Mouse (Mus musculus): ENCODE measurements at regions not wholly inside any gene's neighbourhood (a gene's known extent, or its start where the extent isn't known, plus 50 kb on each side); places are given as distances from the start of the nearest gene placed in this dataset.

GRCm38 (mm10) chr14:61861357-61861958 is 254.2 kb downstream of the Kcnrg start:
- H3K9me3 ChIP-seq (ENCODE audit: control insufficient read depth, insufficient read depth, low read depth, low read length), result no peaks in the 10 kb centered on the region
- peaks cover 0 to 2% of the 10 kb centered on the region in 2 experiments; a peak in 3 of 4 replicates for H3K4me1 ChIP-seq (ENCODE audit: control insufficient read depth in 2 of 2, insufficient read depth in 2 of 2, low read length in 2 of 2, poor library complexity in 1 of 2)
- no peak overlapping the region for H3K9ac ChIP-seq (ENCODE audit: insufficient read depth, low read depth, low read length, poor library complexity, severe bottlenecking)
- H3K36me3 ChIP-seq (ENCODE audit: control insufficient read depth, insufficient read depth, low read length, poor library complexity, severe bottlenecking), result no peaks in the 10 kb centered on the region
- in situ Hi-C loops (cut with MboI; ENCODE audit: low sequenced_read_pairs in 2 of 2, unreplicated experiment in 2 of 2), result no loop called here
- no peak for TF ChIP-seq MAFK (IDR thresholded peaks at IDR 0.05; ENCODE audit: insufficient read depth, low read depth, low read length)
- TF ChIP-seq ZNF384 (IDR thresholded peaks at IDR 0.05; ENCODE audit: low read depth, low read length), result no peak
- no peak for TF ChIP-seq CHD2 (IDR thresholded peaks at IDR 0.05; ENCODE audit: low read depth, low read length)
- no peak for TF ChIP-seq ZC3H11A (IDR thresholded peaks at IDR 0.05; ENCODE audit: borderline replicate concordance, low read depth, low read length)
- no peak overlapping the region for H3K4me3 ChIP-seq (ENCODE audit: insufficient read depth in 1 of 2, low read depth in 1 of 2, low read length in 2 of 2, poor library complexity in 1 of 2, severe bottlenecking in 1 of 2)
- H3K27ac ChIP-seq (ENCODE audit: insufficient read depth, low read depth, low read length, poor library complexity, severe bottlenecking), result no peak overlapping the region
- DNase-seq (ENCODE audit: low read depth, low spot score), result no peak

- in situ Hi-C loops (cut with MboI; ENCODE audit: low sequenced_read_pairs in 2 of 2, unreplicated experiment in 2 of 2), result no loop called here
- Histone ChIP-seq H3K27ac (ENCODE audit: insufficient read depth, low read depth, low read length, poor library complexity, severe bottlenecking) (no peak overlapping the region), H3K9me3 (ENCODE audit: control insufficient read depth, insufficient read depth, low read depth, low read length) (no peaks in the 10 kb centered on the region), H3K9ac (ENCODE audit: insufficient read depth, low read depth, low read length, poor library complexity, severe bottlenecking) (no peak overlapping the region), H3K4me1 (ENCODE audit: control insufficient read depth in 2 of 2, insufficient read depth in 2 of 2, low read length in 2 of 2, poor library complexity in 1 of 2) (peaks cover 2% of the 10 kb centered on the region in 2 experiments; a peak in 3 of 4 replicates), H3K4me3 (ENCODE audit: insufficient read depth in 1 of 2, low read depth in 1 of 2, low read length in 2 of 2, poor library complexity in 1 of 2, severe bottlenecking in 1 of 2) (no peak overlapping the region), H3K36me3 (ENCODE audit: control insufficient read depth, insufficient read depth, low read length, poor library complexity, severe bottlenecking) (no peaks in the 10 kb centered on the region)
- TF ChIP-seq MAFK (IDR thresholded peaks at IDR 0.05; ENCODE audit: insufficient read depth, low read depth, low read length) (no peak), HCFC1 (IDR thresholded peaks at IDR 0.05; ENCODE audit: borderline replicate concordance, insufficient read depth, low read length) (no peak), CHD2 (IDR thresholded peaks at IDR 0.05; ENCODE audit: low read depth, low read length) (no peak), ZNF384 (IDR thresholded peaks at IDR 0.05; ENCODE audit: low read depth, low read length) (no peak), ZC3H11A (IDR thresholded peaks at IDR 0.05; ENCODE audit: borderline replicate concordance, low read depth, low read length) (no peak)
- DNase-seq (ENCODE audit: low read depth, low spot score), result peak; percentile 8
Observed at GRCm38 (mm10) chr14:61862931-61863330, 255.7 kb downstream of the Kcnrg start.

- no peak overlapping the region for H3K4me3 ChIP-seq (ENCODE audit: insufficient read depth in 1 of 2, low read depth in 1 of 2, low read length in 2 of 2, poor library complexity in 1 of 2, severe bottlenecking in 1 of 2)
- H3K27ac ChIP-seq (ENCODE audit: insufficient read depth, low read depth, low read length, poor library complexity, severe bottlenecking), result no peak overlapping the region
- no peak for TF ChIP-seq HCFC1 (IDR thresholded peaks at IDR 0.05; ENCODE audit: borderline replicate concordance, insufficient read depth, low read length)
- TF ChIP-seq ZNF384 (IDR thresholded peaks at IDR 0.05; ENCODE audit: low read depth, low read length), result no peak
- TF ChIP-seq CHD2 (IDR thresholded peaks at IDR 0.05; ENCODE audit: low read depth, low read length), result no peak
- no peak for TF ChIP-seq ZC3H11A (IDR thresholded peaks at IDR 0.05; ENCODE audit: borderline replicate concordance, low read depth, low read length)
- peak; percentile 81 for TF ChIP-seq MAFK (IDR thresholded peaks at IDR 0.05; ENCODE audit: insufficient read depth, low read depth, low read length)
- H3K4me1 ChIP-seq (ENCODE audit: control insufficient read depth in 2 of 2, insufficient read depth in 2 of 2, low read length in 2 of 2, poor library complexity in 1 of 2), result peaks cover 2% of the 10 kb centered on the region in 2 experiments; a peak in 3 of 4 replicates
- in situ Hi-C loops (cut with MboI; ENCODE audit: low sequenced_read_pairs in 2 of 2, unreplicated experiment in 2 of 2), result no loop called here
- DNase-seq (ENCODE audit: low read depth, low spot score), result no peak
- no peak overlapping the region for H3K9ac ChIP-seq (ENCODE audit: insufficient read depth, low read depth, low read length, poor library complexity, severe bottlenecking)
- H3K9me3 ChIP-seq (ENCODE audit: control insufficient read depth, insufficient read depth, low read depth, low read length), result no peaks in the 10 kb centered on the region
- no peaks in the 10 kb centered on the region for H3K36me3 ChIP-seq (ENCODE audit: control insufficient read depth, insufficient read depth, low read length, poor library complexity, severe bottlenecking)
Observed at GRCm38 (mm10) chr14:61863475-61863874, 256.2 kb downstream of the Kcnrg start.

- Histone ChIP-seq H3K36me3 (ENCODE audit: control insufficient read depth, insufficient read depth, low read length, poor library complexity, severe bottlenecking) (no peaks in the 10 kb centered on the region), H3K4me1 (ENCODE audit: control insufficient read depth in 2 of 2, insufficient read depth in 2 of 2, low read length in 2 of 2, poor library complexity in 1 of 2) (peaks cover 2% of the 10 kb centered on the region in 2 experiments; a peak in 3 of 4 replicates), H3K9ac (ENCODE audit: insufficient read depth, low read depth, low read length, poor library complexity, severe bottlenecking) (no peak overlapping the region), H3K4me3 (ENCODE audit: insufficient read depth in 1 of 2, low read depth in 1 of 2, low read length in 2 of 2, poor library complexity in 1 of 2, severe bottlenecking in 1 of 2) (no peak overlapping the region), H3K9me3 (ENCODE audit: control insufficient read depth, insufficient read depth, low read depth, low read length) (no peaks in the 10 kb centered on the region), H3K27ac (ENCODE audit: insufficient read depth, low read depth, low read length, poor library complexity, severe bottlenecking) (no peak overlapping the region)
- in situ Hi-C loops (cut with MboI; ENCODE audit: low sequenced_read_pairs in 2 of 2, unreplicated experiment in 2 of 2), result no loop called here
- no peak for DNase-seq (ENCODE audit: low read depth, low spot score)
- no peak for TF ChIP-seq HCFC1 (IDR thresholded peaks at IDR 0.05; ENCODE audit: borderline replicate concordance, insufficient read depth, low read length)
Observed at GRCm38 (mm10) chr14:61866532-61867268, 259.4 kb downstream of the Kcnrg start.

Data from ES-E14 (cell line).